9 mouse cellular contexts compared by ENCODE assay signal in genomic region chr7:96864894-96865722, GRCm38 (mm10).
A peak's percentile ranks its signal among the peaks of the same experiment; 100 is the strongest.
DNase-seq lines count a peak whose midpoint lies in the region; ATAC-seq lines count a peak whose summit lies in the region.
"Had no signal": no experiment of that assay in that cellular context is flagged by ENCODE, and none has a peak within 500 bp of the region (broad histone marks: within the 10 kb centered on the region; RNA-seq: fewer than 3 reads in every experiment).

No protein-coding gene starts in this region.

- no peak overlapping the region for H3K4me3 ChIP-seq in forebrain, embryonic 11.5 days (ENCODE audit: low read depth, low read length)
- H3K4me3 ChIP-seq in kidney, embryonic 16.5 days (ENCODE audit: low read length) = no peak overlapping the region
- H3K4me3 ChIP-seq in heart, embryonic 11.5 days (ENCODE audit: low read depth, low read length) = no peak overlapping the region

- H3K27me3 ChIP-seq in forebrain, embryonic 11.5 days (ENCODE audit: control insufficient read depth, insufficient read depth, low read length) = no peaks in the 10 kb centered on the region
- H3K27me3 ChIP-seq in kidney, embryonic 16.5 days (ENCODE audit: insufficient read depth, low read length) = no peaks in the 10 kb centered on the region
- H3K27me3 ChIP-seq in heart, embryonic 11.5 days (ENCODE audit: control insufficient read depth, insufficient read depth, low read length) = no peaks in the 10 kb centered on the region

- peak; percentile 20 for DNase-seq in layer of hippocampus, adult 11-12 months (ENCODE audit: low spot score)
- no peak for DNase-seq in layer of hippocampus, postnatal 25 days (ENCODE audit: extremely low spot score in 1 of 2, low spot score in 1 of 2)
- no peak for DNase-seq in forebrain, embryonic 11.5 days (ENCODE audit: low spot score)
- DNase-seq in layer of hippocampus, postnatal 36 days = peak; percentile 39 to 48
- peak; percentile 53 for DNase-seq in retina, embryonic 14.5 days (ENCODE audit: low spot score)
- DNase-seq in right cerebral cortex, postnatal 25 days = no peak
- DNase-seq: heart, postnatal 36 days had no signal

- peaks cover 3% of the 10 kb centered on the region; the same call in 1 of the 2 replicates for H3K4me1 ChIP-seq in forebrain, embryonic 11.5 days (replicated peaks; ENCODE audit: control insufficient read depth, insufficient read depth, low read length)
- peaks cover 3% of the 10 kb centered on the region; the same call in 1 of the 2 replicates for H3K4me1 ChIP-seq in kidney, embryonic 16.5 days (ENCODE audit: insufficient read depth, low read length)
- H3K4me1 ChIP-seq in heart, embryonic 11.5 days (ENCODE audit: control insufficient read depth, insufficient read depth, low read length) = 0 out of 2 replicates have a peak, but pooled peaks cover 2% of the 10 kb centered on the region

- H3K4me2 ChIP-seq in forebrain, embryonic 11.5 days (ENCODE audit: low read depth, low read length, severe bottlenecking) = no peak overlapping the region
- no peak overlapping the region for H3K4me2 ChIP-seq in kidney, embryonic 16.5 days (replicated peaks; ENCODE audit: low read depth, low read length)
- H3K4me2 ChIP-seq in heart, embryonic 11.5 days = no peak overlapping the region

- 0 out of 2 replicates have a peak overlapping the region, but pooled peaks have one; percentile 50 for H3K27ac ChIP-seq in forebrain, embryonic 11.5 days (ENCODE audit: low read depth, low read length)
- no peak overlapping the region for H3K27ac ChIP-seq in kidney, embryonic 16.5 days (ENCODE audit: low read length)
- no peak overlapping the region for H3K27ac ChIP-seq in heart, embryonic 11.5 days (ENCODE audit: low read depth, low read length)

- ATAC-seq in forebrain, embryonic 11.5 days (replicated peaks; ENCODE audit: low FRiP score) = peak; percentile 80
- ATAC-seq in kidney, embryonic 16.5 days (ENCODE audit: low FRiP score, low TSS enrichment) = no peak
- no peak for ATAC-seq in heart, embryonic 11.5 days (replicated peaks; ENCODE audit: insufficient number of reproducible peaks, low FRiP score, low TSS enrichment)

- no peak overlapping the region for H3K9ac ChIP-seq in forebrain, embryonic 11.5 days (ENCODE audit: low read length)
- no peak overlapping the region for H3K9ac ChIP-seq in kidney, embryonic 16.5 days (replicated peaks; ENCODE audit: low read length)
- no peak overlapping the region for H3K9ac ChIP-seq in heart, embryonic 11.5 days (ENCODE audit: low read depth, low read length)

- WGBS in forebrain, embryonic 11.5 days = 36% methylated on average over 7 of the region's 7 CpGs
- 59% methylated on average over 7 of the region's 7 CpGs for WGBS in kidney, embryonic 16.5 days
- WGBS in heart, embryonic 11.5 days (ENCODE audit: insufficient replicate concordance) = 63% methylated on average over 7 of the region's 7 CpGs

- no peaks in the 10 kb centered on the region for H3K9me3 ChIP-seq in forebrain, embryonic 11.5 days (ENCODE audit: control insufficient read depth, low read length)
- H3K9me3 ChIP-seq in kidney, embryonic 16.5 days (ENCODE audit: low read length) = no peaks in the 10 kb centered on the region
- no peaks in the 10 kb centered on the region for H3K9me3 ChIP-seq in heart, embryonic 11.5 days (replicated peaks; ENCODE audit: control insufficient read depth, low read length)

- no peaks in the 10 kb centered on the region for H3K36me3 ChIP-seq in forebrain, embryonic 11.5 days (ENCODE audit: control insufficient read depth, insufficient read depth, low read length)
- peaks cover 20% of the 10 kb centered on the region for H3K36me3 ChIP-seq in kidney, embryonic 16.5 days (ENCODE audit: insufficient read depth, low read length)
- H3K36me3 ChIP-seq in heart, embryonic 11.5 days (ENCODE audit: control insufficient read depth, insufficient read depth, low read length) = no peaks in the 10 kb centered on the region

Comparison
In these comparisons a context has a peak if more than half of its experiments do, and no peak if none do; other contexts are left out.
1. DNase-seq: peak in layer of hippocampus, adult 11-12 months (single experiment), layer of hippocampus, postnatal 36 days (2 of 2) and retina, embryonic 14.5 days (single experiment); none in layer of hippocampus, postnatal 25 days (0 of 2), forebrain, embryonic 11.5 days (single experiment) and right cerebral cortex, postnatal 25 days (single experiment).